Mouse (Mus musculus) hematopoietic stem cell, adult 5-6 weeks (primary cell): ENCODE measurements around the gene Foxo6. TPM values are rescaled to one million over a fixed set of nuclear protein-coding genes. Genes with fewer than 3 reads are reported as not detected.
A peak's percentile ranks its signal among the peaks of the same experiment; 100 is the strongest.

Experiments
- ATAC-seq, 2 experiments: fragments of 125-278 bp in 1 of 2; replicated peaks in 1 of 2; 2 replicates each; pipeline ENCODE4 v1.8.0; 2016 to 2017; ENCODE audit warnings: inconsistent platforms in 2 of 2, mild to moderate bottlenecking in 2 of 2, moderate number of reproducible peaks in 2 of 2, low read depth in 1 of 2, moderate TSS enrichment in 1 of 2; ENCODE audit not compliant: low FRiP score in 2 of 2, poor library complexity in 2 of 2, severe bottlenecking in 2 of 2, insufficient read depth in 1 of 2, low TSS enrichment in 1 of 2
- total RNA-seq: library from RNA; stranded (forward); fragments of 172-1452, 232-1000 nt; gene quantifications from 2 replicates; pipeline ENCODE4 v1.2.3, GENCODE M21; 2017

Gene Foxo6
- 0.31 TPM in 1 of 2 replicates, not detected in the other for total RNA-seq

- peak; percentile 71 to 79 for ATAC-seq
These were observed at the start of gene Foxo6 for GRCm38 (mm10) chr4:120287290-120288111. TSS of gene Foxo6 (minus strand) at chr4:120287349.

- no peak for ATAC-seq
These were observed 47.2 kb upstream of the Foxo6 start for GRCm38 (mm10) chr4:120334316-120334715.

GRCm38 (mm10) chr4:120332934-120333421 lies 45.8 kb upstream of the Foxo6 start:
- no peak for ATAC-seq

GRCm38 (mm10) chr4:120332405-120332933 lies 45.3 kb upstream of the Foxo6 start:
- no peak for ATAC-seq

- ATAC-seq = no peak
These were observed 44.8 kb upstream of the Foxo6 start for GRCm38 (mm10) chr4:120331992-120332391.

GRCm38 (mm10) chr4:120331541-120331940 lies 44.4 kb upstream of the Foxo6 start:
- no peak for ATAC-seq

GRCm38 (mm10) chr4:120325748-120326147 lies 38.6 kb upstream of the Foxo6 start:
- ATAC-seq = no peak

- ATAC-seq = no peak
These were observed 37.9 kb upstream of the Foxo6 start for GRCm38 (mm10) chr4:120325051-120325450.

GRCm38 (mm10) chr4:120323858-120324257 lies 36.7 kb upstream of the Foxo6 start:
- no peak for ATAC-seq

- ATAC-seq = peak in 1 of 2 experiments; percentile 58; a peak in 1 of 4 replicates
These were observed 36.0 kb upstream of the Foxo6 start for GRCm38 (mm10) chr4:120323198-120323597.

- ATAC-seq = no peak
These were observed 30.4 kb upstream of the Foxo6 start for GRCm38 (mm10) chr4:120317541-120317940.

- ATAC-seq = no peak
These were observed 29.6 kb upstream of the Foxo6 start for GRCm38 (mm10) chr4:120316716-120317115.

GRCm38 (mm10) chr4:120314571-120314970 lies 27.4 kb upstream of the Foxo6 start:
- ATAC-seq = no peak

- ATAC-seq = peak; percentile 27 to 68; a peak in 1 of 4 replicates
These were observed 26.2 kb upstream of the Foxo6 start for GRCm38 (mm10) chr4:120313309-120313708.

GRCm38 (mm10) chr4:120304580-120304979 lies 17.4 kb upstream of the Foxo6 start:
- ATAC-seq = no peak

GRCm38 (mm10) chr4:120299287-120299686 lies 12.1 kb upstream of the Foxo6 start:
- no peak for ATAC-seq

GRCm38 (mm10) chr4:120291106-120291822 lies 4.1 kb upstream of the Foxo6 start:
- no peak for ATAC-seq

- ATAC-seq = no peak
These were observed 3.3 kb upstream of the Foxo6 start for GRCm38 (mm10) chr4:120290486-120290885.
